Mouse (Mus musculus) lung, embryonic 14.5 days (tissue): ENCODE measurements at regions not wholly inside any gene's neighbourhood (a gene's known extent, or its start where the extent isn't known, plus 50 kb on each side); places are given as distances from the start of the nearest gene placed in this dataset.

Experiments used
- ATAC-seq: fragments of 200-750 bp; cut with Nextera tagmentation; 2 replicates; pipeline ENCODE4 v1.8.0; 2017; ENCODE audit warnings: mild to moderate bottlenecking, moderate TSS enrichment, moderate library complexity; ENCODE audit not compliant: insufficient read depth
- DNase-seq: peaks from one replicate; pipeline ENCODE4 v3.0.0-alpha.2; 2015
- H3K27ac ChIP-seq: fragments of 300-500 bp; sonication (generic); 2 replicates; pipeline ENCODE4 v1.5.1; 2014; ENCODE audit warnings: low read depth, mild to moderate bottlenecking, moderate library complexity
- H3K27me3 ChIP-seq: fragments of 300-500 bp; sonication (generic); 2 replicates; pipeline ENCODE4 v1.6.1; 2014; ENCODE audit warnings: low read length, control low read depth; ENCODE audit not compliant: insufficient read depth
- H3K36me3 ChIP-seq: fragments of 300-500 bp; sonication (generic); 2 replicates; pipeline ENCODE4 v1.6.1; 2014; ENCODE audit warnings: control low read depth; ENCODE audit not compliant: insufficient read depth
- H3K4me1 ChIP-seq: fragments of 300-500 bp; sonication (generic); 2 replicates; pipeline ENCODE4 v1.6.1; 2014; ENCODE audit warnings: antibody characterized with exemption, control low read depth; ENCODE audit not compliant: insufficient read depth
- H3K4me2 ChIP-seq: fragments of 300-500 bp; sonication (generic); 2 replicates; pipeline ENCODE4 v1.6.1; 2014; ENCODE audit warnings: mild to moderate bottlenecking
- H3K4me3 ChIP-seq: fragments of 300-500 bp; sonication (generic); 2 replicates; pipeline ENCODE4 v1.5.1; 2014; ENCODE audit warnings: low read depth, low read length
- H3K9ac ChIP-seq: fragments of 300-500 bp; sonication (generic); 2 replicates; pipeline ENCODE4 v1.6.1; 2014
- H3K9me3 ChIP-seq: fragments of 300-500 bp; sonication (generic); 2 replicates; pipeline ENCODE4 v1.6.1; 2016; ENCODE audit warnings: low read depth, low read length, control low read depth
- CTCF ChIP-seq: IDR thresholded peaks from 2 replicates; pipeline ENCODE4 v1.5.1; 2016; ENCODE audit warnings: antibody characterized with exemption, low read depth
- WGBS: fragments of 180-500 bp; shearing (Covaris S2); extraction: QIAGEN DNeasy Blood & Tissue Kit; methylation state at CpG from one replicate; pipeline ENCODE4 v1.1.7; 2014; 5-methylcytosine and 5-hydroxymethylcytosine counted together

DNA sequence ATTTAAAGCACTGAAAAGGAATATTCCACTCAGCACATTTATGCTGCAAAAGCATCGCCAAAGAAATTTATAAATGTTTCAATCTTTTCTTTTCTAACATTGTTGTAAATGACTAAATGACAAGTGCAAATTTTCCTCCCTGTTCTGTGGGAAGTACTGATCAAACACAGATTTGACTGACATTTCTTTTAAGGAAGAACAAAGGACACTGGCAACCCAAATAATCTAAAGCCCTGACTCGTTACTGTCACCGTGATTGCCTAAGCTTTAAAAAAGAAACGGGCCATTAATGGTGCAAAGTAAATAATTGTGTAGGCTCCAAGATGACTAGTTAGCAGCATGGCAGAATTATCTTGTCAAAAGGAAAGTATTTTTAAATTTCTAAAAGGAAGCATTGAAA lies 587.4 kb downstream of the Otol1 start:
- ATAC-seq = no peak
- no peak for TF ChIP-seq CTCF
- Histone ChIP-seq H3K27ac (no peak overlapping the region), H3K9ac (no peak overlapping the region), H3K9me3 (no peaks in the 10 kb centered on the region), H3K4me1 (no peaks in the 10 kb centered on the region), H3K27me3 (no peaks in the 10 kb centered on the region), H3K4me2 (no peak overlapping the region), H3K36me3 (no peaks in the 10 kb centered on the region), H3K4me3 (no peak overlapping the region)
- no peak for DNase-seq
- WGBS = 32% methylated on average over 4 of the region's 4 CpGs
